Mouse (Mus musculus): ENCODE measurements at regions not wholly inside any gene's neighbourhood (a gene's known extent, or its start where the extent isn't known, plus 50 kb on each side); places are given as distances from the start of the nearest gene placed in this dataset.
A peak's percentile ranks its signal among the peaks of the same experiment; 100 is the strongest.

GRCm38 (mm10) chr5:46137695-46138094 is 280.3 kb upstream of the Lcorl start:
- Histone ChIP-seq H3K27ac (no peak overlapping the region), H3K36me3 (ENCODE audit: insufficient read depth, low read length) (no peaks in the 10 kb centered on the region), H3K9ac (ENCODE audit: low read depth, low read length) (no peak overlapping the region), H3K4me2 (ENCODE audit: low read length) (no peak overlapping the region), H3K4me3 (replicated peaks; ENCODE audit: low read depth, low read length) (no peak overlapping the region), H3K9me3 (replicated peaks; ENCODE audit: low read length) (no peaks in the 10 kb centered on the region), H3K4me1 (replicated peaks; ENCODE audit: insufficient read depth, low read length) (no peaks in the 10 kb centered on the region), H3K27me3 (ENCODE audit: insufficient read depth, low read length) (no peaks in the 10 kb centered on the region)
- 60% methylated on average over 3 of the region's 3 CpGs for WGBS
- no peak for TF ChIP-seq CTCF (IDR thresholded peaks at IDR 0.05; ENCODE audit: low read depth)
- DNase-seq (ENCODE audit: low spot score) (no peak), ATAC-seq (replicated peaks; ENCODE audit: low FRiP score, low read depth) (no peak)

DNA sequence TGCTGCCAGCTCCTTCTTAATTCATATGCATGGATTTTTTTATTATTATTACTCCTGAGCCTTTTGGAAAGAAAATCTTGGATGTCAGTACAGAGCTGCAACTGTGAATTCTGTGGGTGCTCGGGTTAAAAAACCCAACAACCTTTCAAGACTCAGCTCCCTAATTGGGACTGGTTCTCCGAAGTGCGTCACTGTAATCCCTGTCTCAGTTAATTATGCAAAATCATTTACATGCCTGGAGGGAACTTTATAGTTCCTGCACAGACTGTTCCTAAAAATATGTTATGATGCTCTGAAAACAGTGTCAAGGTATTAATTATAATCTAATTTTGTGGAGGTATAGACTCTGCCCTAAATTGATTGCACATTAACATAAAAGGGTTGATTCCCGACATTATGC is 250.6 kb upstream of the Lcorl start:
- Histone ChIP-seq H3K4me3 (replicated peaks; ENCODE audit: low read depth, low read length) (no peak overlapping the region), H3K36me3 (ENCODE audit: insufficient read depth, low read length) (no peaks in the 10 kb centered on the region), H3K27ac (no peak overlapping the region), H3K27me3 (ENCODE audit: insufficient read depth, low read length) (no peaks in the 10 kb centered on the region), H3K9ac (ENCODE audit: low read depth, low read length) (no peak overlapping the region), H3K9me3 (replicated peaks; ENCODE audit: low read length) (no peaks in the 10 kb centered on the region), H3K4me2 (ENCODE audit: low read length) (no peak overlapping the region), H3K4me1 (replicated peaks; ENCODE audit: insufficient read depth, low read length) (no peaks in the 10 kb centered on the region)
- ATAC-seq (replicated peaks; ENCODE audit: low FRiP score, low read depth) (no peak), DNase-seq (ENCODE audit: low spot score) (no peak)
- WGBS: 81% methylated on average over 4 of the region's 4 CpGs
- TF ChIP-seq CTCF (IDR thresholded peaks at IDR 0.05; ENCODE audit: low read depth): no peak

GRCm38 (mm10) chr5:46103350-46103749 is 245.9 kb upstream of the Lcorl start:
- no peak overlapping the region for H3K9ac ChIP-seq (ENCODE audit: low read depth, low read length)
- no peak overlapping the region for H3K27ac ChIP-seq
- H3K36me3 ChIP-seq (ENCODE audit: insufficient read depth, low read length): no peaks in the 10 kb centered on the region
- DNase-seq (ENCODE audit: low spot score) (no peak), ATAC-seq (replicated peaks; ENCODE audit: low FRiP score, low read depth) (no peak)
- TF ChIP-seq CTCF (IDR thresholded peaks at IDR 0.05; ENCODE audit: low read depth): no peak
- 69% methylated on average over 4 of the region's 4 CpGs for WGBS
- H3K9me3 ChIP-seq (replicated peaks; ENCODE audit: low read length): no peaks in the 10 kb centered on the region
- H3K4me2 ChIP-seq (ENCODE audit: low read length): no peak overlapping the region
- H3K27me3 ChIP-seq (ENCODE audit: insufficient read depth, low read length): no peaks in the 10 kb centered on the region
- no peaks in the 10 kb centered on the region for H3K4me1 ChIP-seq (replicated peaks; ENCODE audit: insufficient read depth, low read length)
- H3K4me3 ChIP-seq (replicated peaks; ENCODE audit: low read depth, low read length): no peak overlapping the region

- DNase-seq (ENCODE audit: low spot score): no peak
- H3K27ac ChIP-seq: no peak overlapping the region
- no peaks in the 10 kb centered on the region for H3K4me1 ChIP-seq (replicated peaks; ENCODE audit: insufficient read depth, low read length)
- no peaks in the 10 kb centered on the region for H3K27me3 ChIP-seq (ENCODE audit: insufficient read depth, low read length)
- H3K4me3 ChIP-seq (replicated peaks; ENCODE audit: low read depth, low read length): no peak overlapping the region
- H3K9me3 ChIP-seq (replicated peaks; ENCODE audit: low read length): no peaks in the 10 kb centered on the region
- H3K9ac ChIP-seq (ENCODE audit: low read depth, low read length): no peak overlapping the region
- no peak for ATAC-seq (replicated peaks; ENCODE audit: low FRiP score, low read depth)
- H3K4me2 ChIP-seq (ENCODE audit: low read length): no peak overlapping the region
- H3K36me3 ChIP-seq (ENCODE audit: insufficient read depth, low read length): no peaks in the 10 kb centered on the region
- WGBS: 86% methylated on average over 5 of the region's 5 CpGs
- TF ChIP-seq CTCF (IDR thresholded peaks at IDR 0.05; ENCODE audit: low read depth): no peak
Observed at GRCm38 (mm10) chr5:46092549-46092948, 235.1 kb upstream of the Lcorl start.

- H3K4me3 ChIP-seq (replicated peaks; ENCODE audit: low read depth, low read length): no peak overlapping the region
- no peak for TF ChIP-seq CTCF (IDR thresholded peaks at IDR 0.05; ENCODE audit: low read depth)
- no peak overlapping the region for H3K9ac ChIP-seq (ENCODE audit: low read depth, low read length)
- ATAC-seq (replicated peaks; ENCODE audit: low FRiP score, low read depth): no peak
- H3K4me1 ChIP-seq (replicated peaks; ENCODE audit: insufficient read depth, low read length): no peaks in the 10 kb centered on the region; the same call in 1 of the 2 replicates
- 89% methylated on average over 1 of the region's 1 CpGs for WGBS
- H3K9me3 ChIP-seq (replicated peaks; ENCODE audit: low read length): no peaks in the 10 kb centered on the region
- no peak overlapping the region for H3K4me2 ChIP-seq (ENCODE audit: low read length)
- H3K27me3 ChIP-seq (ENCODE audit: insufficient read depth, low read length): no peaks in the 10 kb centered on the region
- no peak overlapping the region for H3K27ac ChIP-seq
- H3K36me3 ChIP-seq (ENCODE audit: insufficient read depth, low read length): no peaks in the 10 kb centered on the region
- no peak for DNase-seq (ENCODE audit: low spot score)
Observed at GRCm38 (mm10) chr5:46086885-46087284, 229.5 kb upstream of the Lcorl start.

- no peak; the same call in 1 of the 2 replicates for ATAC-seq (replicated peaks; ENCODE audit: low FRiP score, low read depth)
- Histone ChIP-seq H3K4me2 (ENCODE audit: low read length) (no peak overlapping the region), H3K27ac (no peak overlapping the region), H3K36me3 (ENCODE audit: insufficient read depth, low read length) (no peaks in the 10 kb centered on the region), H3K4me1 (replicated peaks; ENCODE audit: insufficient read depth, low read length) (no peaks in the 10 kb centered on the region; the same call in 1 of the 2 replicates), H3K9me3 (replicated peaks; ENCODE audit: low read length) (no peaks in the 10 kb centered on the region), H3K9ac (ENCODE audit: low read depth, low read length) (no peak overlapping the region), H3K4me3 (replicated peaks; ENCODE audit: low read depth, low read length) (no peak overlapping the region), H3K27me3 (ENCODE audit: insufficient read depth, low read length) (no peaks in the 10 kb centered on the region)
- WGBS: 51% methylated on average over 2 of the region's 2 CpGs
- no peak for TF ChIP-seq CTCF (IDR thresholded peaks at IDR 0.05; ENCODE audit: low read depth)
- peak; percentile 9 for DNase-seq (ENCODE audit: low spot score)
Observed at GRCm38 (mm10) chr5:46083293-46083692, 225.9 kb upstream of the Lcorl start.

- H3K9me3 ChIP-seq (replicated peaks; ENCODE audit: low read length): no peaks in the 10 kb centered on the region
- ATAC-seq (replicated peaks; ENCODE audit: low FRiP score, low read depth) (no peak), DNase-seq (ENCODE audit: low spot score) (no peak)
- H3K4me2 ChIP-seq (ENCODE audit: low read length): no peak overlapping the region
- no peaks in the 10 kb centered on the region for H3K27me3 ChIP-seq (ENCODE audit: insufficient read depth, low read length)
- H3K27ac ChIP-seq: no peak overlapping the region
- no peaks in the 10 kb centered on the region for H3K4me1 ChIP-seq (replicated peaks; ENCODE audit: insufficient read depth, low read length)
- no peak for TF ChIP-seq CTCF (IDR thresholded peaks at IDR 0.05; ENCODE audit: low read depth)
- WGBS: 88% methylated on average over 1 of the region's 1 CpGs
- H3K9ac ChIP-seq (ENCODE audit: low read depth, low read length): no peak overlapping the region
- no peaks in the 10 kb centered on the region for H3K36me3 ChIP-seq (ENCODE audit: insufficient read depth, low read length)
- H3K4me3 ChIP-seq (replicated peaks; ENCODE audit: low read depth, low read length): no peak overlapping the region
Observed at GRCm38 (mm10) chr5:46073744-46074143, 216.3 kb upstream of the Lcorl start.
